Mouse (Mus musculus): ENCODE measurements around the gene Pax3.

Pax3 gene

GRCm38 (mm10) chr1:78198319-78198940 lies 1.5 kb upstream of the Pax3 start:
- no peak for DNase-seq (ENCODE audit: low read depth, low spot score)

- DNase-seq (ENCODE audit: low read depth, low spot score) = no peak
Measured at GRCm38 (mm10) chr1:78197351-78198234, 659 bp upstream of the Pax3 start.

GRCm38 (mm10) chr1:78195771-78196712 lies 892 bp downstream of the Pax3 start:
- no peak for DNase-seq (ENCODE audit: low read depth, low spot score)

- no peak for DNase-seq (ENCODE audit: low read depth, low spot score)
Measured at GRCm38 (mm10) chr1:78195145-78195544, 1.8 kb downstream of the Pax3 start.

- DNase-seq (ENCODE audit: low read depth, low spot score) = no peak
Measured at GRCm38 (mm10) chr1:78194381-78195047, 2.4 kb downstream of the Pax3 start.

- DNase-seq (ENCODE audit: low read depth, low spot score) = no peak
Measured at GRCm38 (mm10) chr1:78193465-78193991, 3.4 kb downstream of the Pax3 start.

- no peak for DNase-seq (ENCODE audit: low read depth, low spot score)
Measured at GRCm38 (mm10) chr1:78192746-78193464, 4.0 kb downstream of the Pax3 start.

GRCm38 (mm10) chr1:78192217-78192735 lies 4.7 kb downstream of the Pax3 start:
- no peak for DNase-seq (ENCODE audit: low read depth, low spot score)

GRCm38 (mm10) chr1:78191761-78192160 lies 5.2 kb downstream of the Pax3 start:
- no peak for DNase-seq (ENCODE audit: low read depth, low spot score)

- no peak for DNase-seq (ENCODE audit: low read depth, low spot score)
Measured at GRCm38 (mm10) chr1:78191331-78191730, 5.6 kb downstream of the Pax3 start.

GRCm38 (mm10) chr1:78190386-78191111 lies 6.4 kb downstream of the Pax3 start:
- DNase-seq (ENCODE audit: low read depth, low spot score) = no peak

- DNase-seq (ENCODE audit: low read depth, low spot score) = no peak
Measured at GRCm38 (mm10) chr1:78189501-78190345, 7.2 kb downstream of the Pax3 start.

- DNase-seq (ENCODE audit: low read depth, low spot score) = no peak
Measured at GRCm38 (mm10) chr1:78189016-78189415, 7.9 kb downstream of the Pax3 start.

- no peak for DNase-seq (ENCODE audit: low read depth, low spot score)
Measured at GRCm38 (mm10) chr1:78188299-78188698, 8.6 kb downstream of the Pax3 start.

- no peak for DNase-seq (ENCODE audit: low read depth, low spot score)
Measured at GRCm38 (mm10) chr1:78187788-78188173, 9.2 kb downstream of the Pax3 start.

GRCm38 (mm10) chr1:78187122-78187787 lies 9.7 kb downstream of the Pax3 start:
- no peak for DNase-seq (ENCODE audit: low read depth, low spot score)

GRCm38 (mm10) chr1:78182954-78183353 lies 14.0 kb downstream of the Pax3 start:
- DNase-seq (ENCODE audit: low read depth, low spot score) = no peak

- DNase-seq (ENCODE audit: low read depth, low spot score) = no peak
Measured at GRCm38 (mm10) chr1:78181882-78182281, 15.1 kb downstream of the Pax3 start.

Data from retina, adult 2 months (tissue).